Mouse (Mus musculus) brown adipose tissue, adult 24 weeks (tissue): Measurements from ENCODE around the gene Slc12a8. TPM values are rescaled to one million over a fixed set of nuclear protein-coding genes. Genes with fewer than 3 reads are reported as not detected.

Experiments
- H3K27ac ChIP-seq: fragments of 200-500 bp; replicated peaks from 2 replicates; pipeline ENCODE4 v1.5.1; 2012; ENCODE audit warnings: low read depth, mild to moderate bottlenecking, low read length
- H3K4me1 ChIP-seq: fragments of 200-500 bp; 2 replicates; pipeline ENCODE4 v1.6.1; 2012; ENCODE audit warnings: low read length, mixed read lengths; ENCODE audit not compliant: control insufficient read depth, insufficient read depth, insufficient read length
- H3K4me3 ChIP-seq: fragments of 200-500 bp; 2 replicates; pipeline ENCODE4 v1.5.1; 2012; ENCODE audit warnings: low read depth, mild to moderate bottlenecking, low read length, moderate library complexity; ENCODE audit not compliant: insufficient read depth
- polyA plus RNA-seq: library from polyadenylated mRNA; stranded (reverse); fragments of >200 nt; gene quantifications from 2 replicates; pipeline ENCODE4 v1.2.4, GENCODE M21; 2012; ENCODE audit not compliant: missing spikeins, insufficient read depth, insufficient read length

The Slc12a8 gene
- polyA plus RNA-seq, 1 experiment, result not detected

DNA sequence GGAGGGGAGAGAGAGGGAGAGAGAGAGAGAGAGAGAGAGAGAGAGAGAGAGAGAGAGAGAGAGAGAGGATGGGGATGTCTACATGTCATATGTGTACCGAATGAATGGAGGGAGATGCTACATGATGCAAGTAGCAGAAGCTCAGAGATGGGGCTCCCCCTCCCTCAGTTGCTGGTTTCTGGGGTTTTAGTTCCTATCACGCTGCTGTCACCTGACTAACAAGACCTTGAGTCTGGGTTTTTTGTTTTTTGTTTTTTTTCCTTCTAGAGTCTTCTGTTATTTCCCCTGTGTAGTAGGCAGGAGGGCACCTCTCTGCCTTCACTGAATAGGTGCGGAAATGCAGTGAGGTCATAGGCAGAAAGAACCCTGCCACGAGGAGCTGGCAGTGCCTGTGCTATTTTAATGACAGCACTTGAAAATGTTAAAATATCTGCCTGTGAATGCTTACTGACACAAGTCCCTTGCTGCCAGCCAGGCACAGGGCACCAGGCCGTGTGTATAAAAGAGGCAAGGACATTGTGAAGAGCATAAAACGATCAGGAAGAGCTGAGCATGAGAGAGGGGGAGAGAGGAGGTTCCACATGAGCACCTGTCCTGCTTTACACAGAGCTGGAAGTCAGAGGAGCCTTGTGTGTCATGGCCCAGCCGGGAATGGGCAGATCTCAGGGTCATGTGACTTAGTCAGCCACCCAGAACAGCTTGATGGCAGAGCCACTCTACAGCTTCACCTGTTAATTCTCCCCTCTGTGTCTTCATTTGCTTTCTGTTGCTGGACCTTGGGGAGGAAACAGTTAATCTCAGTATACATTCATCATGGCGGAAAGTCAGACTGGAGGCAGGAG is 89.8 kb downstream of the Slc12a8 start:
- H3K4me3 ChIP-seq, result no peak overlapping the region
- no peaks in the 10 kb centered on the region for H3K4me1 ChIP-seq
- no peak overlapping the region for H3K27ac ChIP-seq

DNA sequence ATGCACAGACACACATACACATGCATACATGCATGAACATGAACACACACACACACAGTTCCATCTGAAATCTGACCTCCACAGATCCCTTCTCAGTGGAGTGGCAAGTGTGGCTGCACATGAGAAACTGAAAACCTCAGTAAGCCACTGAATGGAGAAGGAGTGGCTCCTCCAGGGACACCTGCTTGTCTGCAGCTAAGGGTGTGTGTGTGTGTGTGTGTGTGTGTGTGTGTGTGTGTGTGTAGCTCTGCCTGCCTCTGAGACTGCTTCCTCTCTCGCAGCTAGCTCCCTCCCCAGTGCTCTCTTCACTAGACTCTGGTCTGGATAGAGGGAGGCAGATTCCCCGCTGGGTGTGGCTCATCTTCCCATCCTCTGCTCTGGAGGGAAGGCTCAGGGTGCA is 92.4 kb downstream of the Slc12a8 start:
- Histone ChIP-seq H3K4me3 (no peak overlapping the region), H3K27ac (no peak overlapping the region)

DNA sequence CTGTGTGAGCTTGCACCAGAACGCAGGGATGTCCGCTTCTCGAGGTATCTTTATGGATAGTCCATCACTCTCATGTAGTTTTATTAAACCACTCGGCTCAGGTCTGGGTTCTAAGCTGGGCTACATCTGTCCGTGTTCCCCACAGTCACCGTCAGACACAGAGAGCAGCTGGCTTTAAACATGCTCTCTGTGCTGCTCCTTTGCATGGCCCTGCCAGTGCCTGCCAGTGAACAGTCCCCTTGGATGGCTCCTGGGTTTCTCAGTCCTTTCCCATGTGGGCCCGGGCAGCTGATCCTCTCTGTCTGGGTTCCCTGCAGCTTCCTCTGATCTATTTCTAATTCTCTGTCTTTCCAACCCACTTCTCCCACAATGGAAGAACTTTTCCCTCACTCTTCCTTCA is 93.3 kb downstream of the Slc12a8 start:
- Histone ChIP-seq H3K4me3 (no peak overlapping the region), H3K4me1 (no peaks in the 10 kb centered on the region), H3K27ac (no peak overlapping the region)

More for the DNA sequence above, 92.4 kb downstream of the Slc12a8 start:
- H3K4me1 ChIP-seq, result no peaks in the 10 kb centered on the region

DNA sequence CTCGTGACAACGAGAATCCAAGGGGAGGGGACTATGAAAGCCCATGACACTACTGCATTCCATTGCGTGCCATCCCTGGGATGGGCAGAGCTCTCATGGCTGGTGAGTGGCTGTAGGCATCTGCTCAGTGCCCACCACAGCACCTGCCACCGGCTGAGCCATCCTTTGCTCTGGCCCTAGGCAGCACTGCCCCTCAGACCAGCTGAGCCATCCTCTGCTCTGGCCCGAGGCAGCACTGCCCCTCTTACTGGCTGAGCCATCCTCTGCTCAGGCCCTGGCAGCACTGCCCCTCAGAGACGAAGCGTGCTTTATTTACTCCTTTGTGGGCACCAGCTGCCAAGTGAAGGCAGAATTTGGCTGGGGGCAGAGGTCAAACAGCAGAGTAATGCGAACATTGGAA is 94.2 kb downstream of the Slc12a8 start:
- Histone ChIP-seq H3K27ac (no peak overlapping the region), H3K4me3 (no peak overlapping the region), H3K4me1 (no peaks in the 10 kb centered on the region)

DNA sequence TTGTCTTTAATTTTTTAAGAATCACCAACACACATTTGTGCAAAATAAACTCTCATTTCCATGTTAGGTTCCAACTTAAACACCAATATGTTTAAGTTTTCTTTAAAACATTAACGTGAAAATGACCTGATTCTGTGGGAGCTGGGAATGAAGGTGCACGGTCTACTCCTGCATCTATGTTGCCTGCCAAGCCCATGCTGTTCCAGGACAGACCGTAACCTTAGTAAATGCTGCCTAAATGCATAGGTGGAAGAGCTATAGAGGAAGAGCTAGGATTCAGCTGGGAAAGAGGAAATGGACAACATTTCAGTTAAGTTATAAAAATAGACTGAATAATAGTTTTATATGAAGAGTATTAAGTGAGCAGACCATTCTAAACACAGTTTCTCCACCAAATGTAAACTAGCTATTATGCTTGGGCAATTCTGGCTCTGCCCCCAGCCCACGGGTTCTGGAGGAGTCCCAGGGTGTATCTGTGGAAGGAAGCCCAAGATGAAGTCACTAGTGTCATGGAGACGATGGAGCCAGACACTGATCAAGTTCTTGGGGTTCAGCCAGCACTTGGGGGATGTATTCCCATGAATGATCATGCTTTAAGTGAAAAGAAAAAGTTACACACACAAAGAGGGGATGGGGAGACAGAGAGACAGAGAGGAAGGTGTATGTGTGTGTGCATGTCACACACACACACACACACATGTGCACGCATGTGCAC is 95.1 kb downstream of the Slc12a8 start:
- Histone ChIP-seq H3K4me3 (no peak overlapping the region), H3K27ac (no peak overlapping the region), H3K4me1 (no peaks in the 10 kb centered on the region)

DNA sequence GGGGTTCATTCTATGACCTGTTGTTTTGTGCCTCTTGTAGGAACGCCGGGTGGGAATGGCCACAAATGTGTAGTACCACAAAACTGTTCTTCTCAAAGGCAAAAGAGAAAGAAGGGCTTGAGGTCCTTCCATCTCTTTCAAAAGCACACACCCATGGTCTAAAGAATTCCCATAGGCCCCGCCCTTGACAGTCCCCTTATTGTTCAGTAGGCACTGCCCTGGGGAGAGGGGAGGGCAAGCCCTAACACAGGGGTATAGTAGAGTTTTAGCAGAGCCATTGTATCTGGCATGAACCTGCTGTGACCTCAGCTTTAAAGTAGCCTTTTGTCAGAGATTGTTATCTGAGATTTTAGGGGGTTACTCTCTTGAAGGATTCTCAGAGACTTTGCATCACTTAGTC is 98.9 kb downstream of the Slc12a8 start:
- H3K27ac ChIP-seq, result no peak overlapping the region
- H3K4me1 ChIP-seq, result no peaks in the 10 kb centered on the region
- no peak overlapping the region for H3K4me3 ChIP-seq

DNA sequence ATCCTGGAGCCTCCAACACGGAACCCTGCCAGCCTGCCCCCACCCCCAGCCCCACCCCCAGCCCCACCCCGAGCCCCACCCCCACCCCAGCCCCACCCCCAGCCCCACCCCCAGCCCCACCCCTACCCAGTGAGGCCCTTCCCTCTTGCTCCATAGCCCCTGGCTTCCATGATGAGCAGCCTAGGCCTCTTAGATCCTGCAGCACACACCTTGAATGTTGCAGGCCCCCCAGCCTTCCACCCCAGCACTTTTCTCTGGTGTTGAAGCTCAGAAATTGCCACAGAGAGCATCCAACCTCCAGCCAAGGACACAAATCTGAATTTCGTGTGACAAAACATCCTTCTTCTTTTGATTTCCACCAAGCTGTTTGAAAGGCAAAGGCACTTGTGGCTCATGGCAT is 104.7 kb downstream of the Slc12a8 start:
- H3K4me3 ChIP-seq, result no peak overlapping the region
- H3K27ac ChIP-seq, result no peak overlapping the region

DNA sequence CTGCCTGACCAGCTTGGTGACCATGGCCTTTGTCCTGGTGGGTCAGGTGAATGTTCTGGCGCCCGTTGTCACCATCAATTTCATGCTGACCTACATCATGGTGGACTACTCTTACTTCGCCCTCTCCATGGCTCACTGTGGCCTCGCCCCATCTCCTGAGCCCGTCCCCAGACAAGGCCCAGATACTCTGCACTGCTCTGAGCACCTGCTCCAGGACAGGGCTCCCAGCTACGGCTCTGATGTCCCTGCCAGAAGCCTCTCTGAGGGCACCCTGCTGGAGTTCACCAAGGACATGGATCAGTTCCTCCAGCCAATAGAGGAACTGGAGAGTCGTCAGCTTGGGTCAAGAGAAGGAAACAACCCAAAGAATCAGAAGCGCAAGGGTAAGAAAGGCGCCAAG is 107.5 kb downstream of the Slc12a8 start:
- H3K4me1 ChIP-seq, result no peaks in the 10 kb centered on the region
- H3K4me3 ChIP-seq, result no peak overlapping the region
- no peak overlapping the region for H3K27ac ChIP-seq

More for the DNA sequence above, 104.7 kb downstream of the Slc12a8 start:
- H3K4me1 ChIP-seq, result no peaks in the 10 kb centered on the region

DNA sequence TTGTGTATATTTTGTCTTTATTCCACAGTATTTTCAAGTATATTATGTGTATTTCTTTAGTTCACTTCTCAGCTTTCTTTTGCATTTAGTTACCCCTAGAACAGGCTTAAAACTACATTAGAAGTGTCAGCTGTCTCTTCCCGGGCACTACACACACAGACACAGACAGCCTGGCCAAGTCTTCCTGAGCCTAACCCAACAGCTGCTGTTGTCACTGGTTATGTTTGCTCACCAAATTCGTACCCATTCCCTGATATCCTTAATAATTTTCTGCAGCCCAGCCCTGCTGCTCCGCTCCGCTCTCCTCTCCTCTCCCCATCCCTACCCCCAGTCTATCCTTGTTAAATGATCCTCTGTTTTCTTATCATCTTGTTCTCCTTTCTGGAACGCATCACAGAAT is 112.4 kb downstream of the Slc12a8 start:
- H3K27ac ChIP-seq, result no peak overlapping the region
- H3K4me1 ChIP-seq, result no peaks in the 10 kb centered on the region
- H3K4me3 ChIP-seq, result no peak overlapping the region

DNA sequence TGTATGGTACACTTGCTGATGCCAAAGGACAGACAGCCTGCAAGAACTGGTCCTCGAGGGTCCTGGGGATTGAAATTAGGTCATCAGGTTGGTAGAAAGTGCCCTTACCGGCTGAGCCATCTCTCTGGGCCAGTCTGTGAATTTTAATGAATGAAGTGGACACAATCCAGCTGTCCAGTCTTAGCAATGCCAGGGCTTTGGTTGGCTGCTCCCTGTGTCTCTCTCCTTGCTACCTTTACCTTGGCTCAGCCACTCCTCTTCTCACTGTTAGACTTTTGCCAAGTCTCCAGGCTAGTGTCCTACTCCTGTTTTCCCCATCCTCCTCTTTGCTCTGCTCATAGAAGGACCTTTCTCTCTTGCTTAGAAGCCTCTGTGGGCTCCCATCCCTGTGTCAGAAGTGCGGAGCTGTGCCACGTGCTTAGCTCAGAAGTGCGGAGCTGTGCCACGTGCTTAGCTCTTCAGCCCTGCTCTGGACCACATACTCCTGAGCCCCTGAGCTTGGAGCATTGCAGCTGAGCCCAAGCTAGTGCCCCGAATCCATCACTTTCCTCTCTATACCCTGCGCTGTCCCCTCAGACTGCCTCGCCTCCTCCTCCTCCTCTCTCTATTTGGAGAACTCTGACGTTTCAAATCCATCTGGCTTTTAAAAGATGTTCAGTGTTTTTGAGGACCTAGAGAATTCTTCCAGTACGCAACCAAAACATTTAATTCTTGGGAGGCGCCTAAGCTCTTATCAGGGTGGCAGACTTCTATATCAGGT is 118.9 kb downstream of the Slc12a8 start:
- H3K27ac ChIP-seq, result no peak overlapping the region
- H3K4me1 ChIP-seq, result no peaks in the 10 kb centered on the region
- no peak overlapping the region for H3K4me3 ChIP-seq

DNA sequence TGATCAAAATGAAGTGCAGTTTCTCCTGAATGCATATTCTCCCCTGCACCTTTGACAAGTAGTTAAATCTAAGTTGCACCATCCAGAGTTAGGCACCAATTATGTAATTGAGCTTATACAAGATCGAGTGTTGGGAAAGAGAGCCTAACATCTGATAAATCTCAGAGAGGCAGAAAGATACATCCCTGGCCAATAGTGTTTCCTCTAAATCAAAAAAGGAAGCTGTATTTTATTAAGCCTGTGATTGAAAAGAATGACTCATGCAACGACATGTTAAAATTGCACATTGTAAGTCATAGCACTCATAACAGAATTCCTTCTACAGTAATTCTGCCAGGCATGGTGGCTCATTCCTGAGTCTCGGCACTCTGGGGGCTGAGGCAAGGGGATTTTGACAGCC is 124.7 kb downstream of the Slc12a8 start:
- Histone ChIP-seq H3K4me3 (no peak overlapping the region), H3K4me1 (peaks cover 5% of the 10 kb centered on the region; the same call in 1 of the 2 replicates), H3K27ac (no peak overlapping the region)

DNA sequence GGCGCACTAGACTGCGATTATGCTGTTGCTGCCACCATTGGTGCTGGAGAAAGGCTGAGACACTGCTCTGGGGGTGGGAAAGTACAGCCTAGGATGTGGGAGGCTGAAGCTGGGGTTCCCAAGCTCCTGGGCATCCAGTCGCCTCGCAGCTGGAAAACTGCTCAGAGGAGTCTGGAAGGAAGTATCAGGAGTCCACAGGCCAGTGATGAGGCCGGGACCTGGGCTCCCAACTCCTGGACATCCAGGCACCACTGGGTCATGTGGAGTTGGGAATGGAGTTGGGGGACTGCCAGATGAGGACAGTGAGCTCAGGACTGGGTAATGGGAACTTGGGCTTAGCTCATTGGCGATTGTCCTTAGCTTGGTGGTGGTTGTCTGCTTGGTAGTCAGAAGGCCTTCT is 136.0 kb downstream of the Slc12a8 start:
- Histone ChIP-seq H3K27ac (no peak overlapping the region), H3K4me1 (no peaks in the 10 kb centered on the region)

DNA sequence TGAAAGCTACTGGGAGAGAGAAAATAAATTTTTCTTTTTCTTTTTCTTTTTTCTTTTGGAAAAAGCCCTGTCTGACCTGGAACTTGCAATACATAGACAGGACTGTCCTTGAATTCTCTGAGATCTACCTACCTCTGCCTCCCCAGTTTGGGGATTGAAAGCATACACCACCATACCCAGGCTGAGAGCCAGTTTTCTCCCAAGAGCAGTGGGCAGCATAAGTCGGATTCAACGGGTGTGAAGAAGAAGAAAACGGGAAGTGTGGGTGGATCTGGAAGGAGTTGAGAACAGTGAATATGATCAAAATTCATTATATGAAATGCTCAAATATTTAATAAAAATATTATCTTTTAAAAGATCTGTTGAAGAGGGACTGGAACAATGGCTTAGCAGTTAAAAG is 138.3 kb downstream of the Slc12a8 start:
- H3K4me3 ChIP-seq, result no peak overlapping the region
- H3K27ac ChIP-seq, result no peak overlapping the region
- no peaks in the 10 kb centered on the region; the same call in 1 of the 2 replicates for H3K4me1 ChIP-seq

More for the DNA sequence above, 136.0 kb downstream of the Slc12a8 start:
- H3K4me3 ChIP-seq, result no peak overlapping the region

DNA sequence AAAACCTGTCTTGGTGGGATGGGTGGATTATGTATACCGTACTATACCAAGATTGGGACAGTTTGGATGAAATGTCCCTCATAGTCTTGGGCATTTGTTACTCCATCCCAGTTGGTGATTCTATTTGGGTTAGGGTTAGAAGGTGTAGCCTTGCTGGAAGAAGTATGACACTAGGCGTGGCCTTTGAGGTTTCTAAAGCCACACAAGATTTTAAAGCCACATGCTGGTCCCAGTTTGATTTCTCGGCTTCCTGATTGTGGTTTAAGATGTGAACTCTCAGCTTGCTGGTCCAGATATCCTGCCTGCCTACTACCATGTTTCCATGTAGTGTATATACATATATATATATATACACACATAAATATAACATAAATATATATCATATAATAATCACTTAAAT is 140.1 kb downstream of the Slc12a8 start:
- H3K4me1 ChIP-seq, result no peaks in the 10 kb centered on the region; the same call in 1 of the 2 replicates
- H3K27ac ChIP-seq, result no peak overlapping the region
- no peak overlapping the region for H3K4me3 ChIP-seq

DNA sequence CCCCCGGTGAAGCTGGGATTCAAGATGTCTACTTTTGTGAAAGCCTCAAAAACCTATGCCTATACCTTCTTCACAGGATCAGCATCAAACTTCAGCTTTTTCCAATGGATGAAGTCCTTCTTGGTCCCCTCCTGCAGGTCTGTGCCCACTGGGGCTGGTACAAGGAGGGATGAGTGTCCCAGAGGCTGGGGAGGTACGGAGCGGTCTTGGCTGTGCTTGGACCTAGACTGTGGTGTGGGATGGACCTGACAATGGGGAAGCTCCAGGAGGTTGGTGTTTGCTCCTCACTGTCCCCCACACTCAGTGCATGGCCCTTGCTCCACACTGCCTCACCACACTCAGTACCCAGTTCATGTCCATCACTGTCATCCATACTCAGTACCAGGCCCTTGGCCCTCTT is 141.0 kb downstream of the Slc12a8 start:
- Histone ChIP-seq H3K4me1 (no peaks in the 10 kb centered on the region; the same call in 1 of the 2 replicates), H3K4me3 (no peak overlapping the region), H3K27ac (no peak overlapping the region)
